Mouse (Mus musculus) CH12.LX (cell line): ENCODE results near the gene Tcp11. TPM values are rescaled to one million over a fixed set of nuclear protein-coding genes. Genes with fewer than 3 reads are reported as not detected.
A peak's percentile ranks its signal among the peaks of the same experiment; 100 is the strongest.

Experiments
- DNase-seq: peaks from one replicate; pipeline ENCODE4 v3.0.0-alpha.2; 2013; ENCODE audit errors: extremely low read depth
- H3K27ac ChIP-seq: 2 replicates; pipeline ENCODE4 v1.5.1; 2012; ENCODE audit warnings: low read depth, mild to moderate bottlenecking, control low read depth, moderate library complexity; ENCODE audit not compliant: insufficient read depth
- H3K27me3 ChIP-seq: replicated peaks from 2 replicates; pipeline ENCODE3; 2012; ENCODE audit warnings: inconsistent platforms
- H3K36me3 ChIP-seq, 2 experiments: replicated peaks in 1 of 2; 2 replicates each; pipeline versions ENCODE3 to v1.6.1; 2012; ENCODE audit warnings: inconsistent platforms in 1 of 2, low read length in 1 of 2, mild to moderate bottlenecking in 1 of 2, mixed read lengths in 1 of 2, moderate library complexity in 1 of 2; ENCODE audit not compliant: control insufficient read depth in 1 of 2, insufficient read depth in 1 of 2
- H3K4me1 ChIP-seq, 2 experiments: 2 replicates each; pipeline ENCODE4 v1.6.1; 2012; ENCODE audit warnings: inconsistent platforms in 1 of 2, moderate library complexity in 1 of 2; ENCODE audit not compliant: insufficient read depth in 2 of 2, control insufficient read depth in 1 of 2
- H3K4me2 ChIP-seq: 2 replicates; pipeline ENCODE4 v1.6.1; 2012; ENCODE audit warnings: low read depth, mild to moderate bottlenecking, control low read depth; ENCODE audit not compliant: poor library complexity, insufficient read depth, severe bottlenecking
- H3K4me3 ChIP-seq, 3 experiments: fragments of 150-350 bp in 1 of 3; sonication (generic) in 1 of 3; replicated peaks in 1 of 3; 2 replicates each; pipeline versions ENCODE3 to v1.5.1; 2011 to 2012; ENCODE audit warnings: low read depth in 2 of 3, low read length in 2 of 3, mild to moderate bottlenecking in 2 of 3, moderate library complexity in 2 of 3, control low read depth in 1 of 3, improper control_type of control experiment in 1 of 3, inconsistent platforms in 1 of 3, mixed read lengths in 1 of 3; ENCODE audit not compliant: poor library complexity in 1 of 3
- H3K79me2 ChIP-seq: replicated peaks from 2 replicates; pipeline ENCODE4 v1.6.1; 2012; ENCODE audit warnings: mild to moderate bottlenecking, moderate library complexity; ENCODE audit not compliant: control insufficient read depth, poor library complexity, insufficient read depth, severe bottlenecking; ENCODE audit errors: extremely low read depth
- H3K9ac ChIP-seq: 2 replicates; pipeline ENCODE4 v1.6.1; 2012; ENCODE audit warnings: low read depth, mild to moderate bottlenecking, control low read depth, moderate library complexity; ENCODE audit not compliant: insufficient read depth
- H3K9me3 ChIP-seq: replicated peaks from 2 replicates; pipeline ENCODE3; 2012; ENCODE audit warnings: low read length, inconsistent platforms, mixed read lengths
- BHLHE40 ChIP-seq: IDR thresholded peaks from 2 replicates; pipeline ENCODE4 v1.6.1; 2011; ENCODE audit warnings: mild to moderate bottlenecking, low read depth, low read length, improper control_type of control experiment
- CHD1 ChIP-seq: IDR thresholded peaks from 2 replicates; pipeline ENCODE4 v1.6.1; 2012; ENCODE audit warnings: low read depth, low read length, improper control_type of control experiment, inconsistent platforms
- CTCF ChIP-seq, 2 experiments: IDR thresholded peaks in 1 of 2; conservative IDR thresholded peaks in 1 of 2; 2 replicates each; pipeline ENCODE4 v1.5.1; 2011 to 2012; ENCODE audit warnings: low read depth in 2 of 2, low read length in 2 of 2, improper control_type of control experiment in 1 of 2, inconsistent platforms in 1 of 2, mild to moderate bottlenecking in 1 of 2, moderate library complexity in 1 of 2
- E2F4 ChIP-seq: IDR thresholded peaks from 2 replicates; pipeline ENCODE4 v1.6.1; 2011; ENCODE audit warnings: low read depth, low read length, improper control_type of control experiment; ENCODE audit not compliant: insufficient replicate concordance
- ETS1 ChIP-seq: conservative IDR thresholded peaks from 2 replicates; pipeline ENCODE4 v1.6.1; 2012; ENCODE audit warnings: low read depth, mild to moderate bottlenecking, inconsistent platforms, low read length, improper control_type of control experiment, moderate library complexity
- GABPA ChIP-seq: IDR thresholded peaks from 2 replicates; pipeline ENCODE4 v1.6.1; 2012; ENCODE audit warnings: low read depth, low read length, improper control_type of control experiment, inconsistent platforms; ENCODE audit not compliant: insufficient replicate concordance
- JUN ChIP-seq: IDR thresholded peaks from 2 replicates; pipeline ENCODE4 v1.6.1; 2011; ENCODE audit warnings: low read depth, mild to moderate bottlenecking, low read length, improper control_type of control experiment, moderate library complexity; ENCODE audit not compliant: insufficient read depth
- JUND ChIP-seq: conservative IDR thresholded peaks from 2 replicates; pipeline ENCODE4 v1.6.1; 2011; ENCODE audit warnings: low read depth, low read length, improper control_type of control experiment
- MAX ChIP-seq: IDR thresholded peaks from 2 replicates; pipeline ENCODE4 v1.6.1; 2011; ENCODE audit warnings: low read length, improper control_type of control experiment
- MAZ ChIP-seq: IDR thresholded peaks from 2 replicates; pipeline ENCODE4 v1.6.1; 2012; ENCODE audit warnings: low read depth, mild to moderate bottlenecking, inconsistent platforms, low read length, improper control_type of control experiment, moderate library complexity
- MEF2A ChIP-seq: IDR thresholded peaks from 2 replicates; pipeline ENCODE4 v1.6.1; 2014; ENCODE audit warnings: low read depth, mild to moderate bottlenecking, inconsistent platforms, low read length, improper control_type of control experiment, borderline replicate concordance
- MXI1 ChIP-seq: IDR thresholded peaks from 2 replicates; pipeline ENCODE4 v1.6.1; 2011; ENCODE audit warnings: mild to moderate bottlenecking, low read depth, low read length, improper control_type of control experiment
- MYC ChIP-seq: IDR thresholded peaks from 2 replicates; pipeline ENCODE4 v1.6.1; 2011; ENCODE audit warnings: low read depth, mild to moderate bottlenecking, improper control_type of control experiment, low read length
- NELFE ChIP-seq: IDR thresholded peaks from 2 replicates; pipeline ENCODE4 v1.6.1; 2011; ENCODE audit warnings: low read depth, low read length, improper control_type of control experiment
- PAX5 ChIP-seq: IDR thresholded peaks from 2 replicates; pipeline ENCODE4 v1.6.1; 2012; ENCODE audit warnings: low read length, inconsistent platforms, mixed read lengths
- SMC3 ChIP-seq: IDR thresholded peaks from 2 replicates; pipeline ENCODE4 v1.6.1; 2011; ENCODE audit warnings: low read depth, low read length, improper control_type of control experiment
- TCF12 ChIP-seq: IDR thresholded peaks from 2 replicates; pipeline ENCODE4 v1.6.1; 2014; ENCODE audit warnings: low read depth, mild to moderate bottlenecking, inconsistent platforms, low read length, improper control_type of control experiment
- USF1 ChIP-seq: IDR thresholded peaks from 2 replicates; pipeline ENCODE4 v1.6.1; 2014; ENCODE audit warnings: low read depth, mild to moderate bottlenecking, inconsistent platforms, low read length, improper control_type of control experiment
- USF2 ChIP-seq: conservative IDR thresholded peaks from 2 replicates; pipeline ENCODE4 v1.6.1; 2011; ENCODE audit warnings: low read depth, low read length, improper control_type of control experiment
- ZKSCAN1 ChIP-seq: IDR thresholded peaks from 2 replicates; pipeline ENCODE4 v1.6.1; 2012; ENCODE audit warnings: low read depth, inconsistent platforms, low read length, improper control_type of control experiment, borderline replicate concordance
- ZMIZ1 ChIP-seq: IDR thresholded peaks from 2 replicates; pipeline ENCODE4 v1.6.1; 2012; ENCODE audit warnings: low read depth, mild to moderate bottlenecking, inconsistent platforms, low read length, improper control_type of control experiment
- dilution Hi-C: fragments of 300-500 bp; cut with MboI; formaldehyde crosslinking; loops from 2 replicates; pipeline ENCODE4 v1.14.3; 2020; ENCODE audit warnings: low sequenced_read_pairs; ENCODE audit not compliant: extremely low pct_unique_long_range_greater_than_20kb, extremely low pct_ligation_motif_present
- in situ Hi-C: fragments of 300-500 bp; cut with MboI; formaldehyde crosslinking; loops from 3 replicates; pipeline ENCODE4 v1.14.3; 2019; ENCODE audit warnings: low sequenced_read_pairs, low pct_ligation_motif_present, low pct_unique_long_range_greater_than_20kb, mixed read lengths
- polyA plus RNA-seq: library from polyadenylated mRNA; unstranded; fragments of >175 nt; gene quantifications from 2 replicates; pipeline ENCODE4 v1.2.1, GENCODE M21; 2012; ENCODE audit warnings: low read depth; ENCODE audit not compliant: insufficient read length
- total RNA-seq, 2 experiments: library from RNA; depleted of rRNA; stranded (reverse); fragments of 300-350 nt in 1 of 2; fragments of >200 nt in 1 of 2; gene quantifications; 2 replicates each; pipeline ENCODE4 v1.2.3; 2012 to 2014

Tcp11 gene
- total and polyA plus RNA-seq, 3 experiments = not detected

DNA sequence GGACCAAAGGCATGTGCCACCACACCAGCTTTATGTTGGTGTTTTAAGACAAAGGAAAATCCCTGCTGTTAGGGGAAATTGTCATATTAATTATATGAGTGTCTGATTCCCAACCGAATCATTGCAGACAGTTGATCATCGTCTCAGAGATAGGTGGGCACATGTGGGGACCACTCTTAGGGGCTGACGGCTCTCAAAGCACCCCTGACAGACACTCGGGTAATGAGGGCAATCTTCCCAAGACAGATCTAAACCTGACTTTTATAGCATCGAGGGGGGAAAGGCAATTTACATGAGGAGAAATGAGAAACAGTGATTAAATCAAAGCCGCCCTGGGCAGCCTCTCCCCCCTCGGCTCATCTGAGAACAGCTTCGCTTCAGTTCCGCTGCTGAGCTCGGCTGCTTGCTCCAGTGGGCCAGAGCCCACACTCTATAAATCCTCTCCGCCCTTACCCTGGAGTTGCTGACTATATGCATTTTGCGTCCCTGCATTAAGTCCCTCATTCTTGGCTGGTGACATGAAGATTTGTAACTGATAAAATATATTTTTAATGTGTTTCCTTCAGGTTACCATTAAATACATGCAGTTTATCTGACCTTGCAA is 20.9 kb upstream of the Tcp11 start:
- no peak overlapping the region for H3K27ac ChIP-seq
- no peaks in the 10 kb centered on the region for H3K79me2 ChIP-seq
- H3K9ac ChIP-seq = no peak overlapping the region
- TF ChIP-seq ETS1 (no peak), MAZ (no peak), MAX (no peak), MEF2A (no peak), USF2 (no peak), JUN (no peak), GABPA (no peak), ZKSCAN1 (no peak), BHLHE40 (no peak), ZMIZ1 (no peak), SMC3 (no peak), MYC (no peak), NELFE (no peak), E2F4 (no peak), USF1 (no peak), MXI1 (no peak), JUND (no peak), PAX5 (no peak), TCF12 (no peak)
- TF ChIP-seq, all 38 proteins: peak for 0
- Histone ChIP-seq H3K4me3 (no peak overlapping the region), H3K9me3 (peaks cover 16% of the 10 kb centered on the region), H3K4me1 (peaks cover 7 to 19% of the 10 kb centered on the region in 2 experiments), H3K36me3 (no peaks in the 10 kb centered on the region), H3K4me2 (no peak overlapping the region), H3K27me3 (no peaks in the 10 kb centered on the region)
- in situ Hi-C loops (no loop called here), dilution Hi-C loops (no loop called here)
- no peak for DNase-seq

DNA sequence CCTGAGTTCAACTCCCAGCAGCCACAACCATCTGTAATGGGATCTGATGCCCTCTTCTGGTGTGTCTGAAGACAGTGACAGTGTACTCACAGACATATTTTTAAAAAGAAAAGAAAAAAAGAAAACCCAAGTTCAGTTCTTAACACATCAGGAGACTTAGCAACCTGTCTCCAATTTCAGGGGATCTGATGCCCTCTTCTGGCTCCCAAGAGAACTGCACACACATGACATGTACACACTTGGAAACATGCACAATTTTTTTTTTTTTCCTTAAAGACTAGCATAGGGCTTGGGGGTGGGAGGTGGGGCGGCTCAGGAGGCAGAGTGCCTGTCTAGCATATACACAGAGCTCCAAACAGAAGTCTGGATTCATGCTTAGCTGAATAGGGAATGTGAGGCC is 20.2 kb upstream of the Tcp11 start:
- no peak overlapping the region for H3K27ac ChIP-seq
- H3K27me3 ChIP-seq = no peaks in the 10 kb centered on the region
- TF ChIP-seq CTCF (conservative IDR thresholded peaks at IDR 0.05 in 1 of 2, IDR thresholded peaks at IDR 0.05 in 1 of 2; ENCODE audit: low read depth in 2 of 2, low read length in 2 of 2) (peak in 1 of 2 experiments; percentile 19; a peak in 2 of 4 replicates), USF2 (no peak), CHD1 (no peak)
- H3K9ac ChIP-seq = no peak overlapping the region
- no peaks in the 10 kb centered on the region for H3K36me3 ChIP-seq
- DNase-seq = no peak
- dilution Hi-C loops = no loop called here
- in situ Hi-C loops = no loop called here
- H3K4me1 ChIP-seq = peaks cover 7 to 19% of the 10 kb centered on the region in 2 experiments
- H3K9me3 ChIP-seq = peaks cover 16% of the 10 kb centered on the region
- no peak overlapping the region for H3K4me2 ChIP-seq
- no peak overlapping the region for H3K4me3 ChIP-seq
- no peaks in the 10 kb centered on the region for H3K79me2 ChIP-seq
